Mouse (Mus musculus): ENCODE data around the gene Dnmbp. TPM values are rescaled to one million over a fixed set of nuclear protein-coding genes. Genes with fewer than 3 reads are reported as not detected.

Gene Dnmbp
- polyA plus RNA-seq, 1 experiment from 2014 or later = 19.2 TPM

- TF ChIP-seq CTCF (IDR thresholded peaks at IDR 0.05; ENCODE audit: low read depth) = no peak
- peak overlapping the region; percentile 74; the same call in 1 of the 2 replicates for H3K4me2 ChIP-seq (ENCODE audit: low read length)
- no peak overlapping the region for H3K4me3 ChIP-seq (replicated peaks; ENCODE audit: low read depth, low read length)
- H3K27ac ChIP-seq = no peak overlapping the region
- no peaks in the 10 kb centered on the region for H3K27me3 ChIP-seq (ENCODE audit: insufficient read depth, low read length)
- 0 out of 2 replicates have a peak, but pooled peaks cover 3% of the 10 kb centered on the region for H3K4me1 ChIP-seq (replicated peaks; ENCODE audit: insufficient read depth, low read length)
- no peak overlapping the region for H3K9ac ChIP-seq (ENCODE audit: low read depth, low read length)
- WGBS = 28% methylated on average over 11 of the region's 11 CpGs
- H3K9me3 ChIP-seq (replicated peaks; ENCODE audit: low read length) = no peaks in the 10 kb centered on the region
- no peaks in the 10 kb centered on the region for H3K36me3 ChIP-seq (ENCODE audit: insufficient read depth, low read length)
- ATAC-seq (replicated peaks; ENCODE audit: low FRiP score, low read depth) (no peak), DNase-seq (ENCODE audit: low spot score) (no peak)
These were observed 1.6 kb downstream of the Dnmbp start for GRCm38 (mm10) chr19:43938355-43938754.

DNA sequence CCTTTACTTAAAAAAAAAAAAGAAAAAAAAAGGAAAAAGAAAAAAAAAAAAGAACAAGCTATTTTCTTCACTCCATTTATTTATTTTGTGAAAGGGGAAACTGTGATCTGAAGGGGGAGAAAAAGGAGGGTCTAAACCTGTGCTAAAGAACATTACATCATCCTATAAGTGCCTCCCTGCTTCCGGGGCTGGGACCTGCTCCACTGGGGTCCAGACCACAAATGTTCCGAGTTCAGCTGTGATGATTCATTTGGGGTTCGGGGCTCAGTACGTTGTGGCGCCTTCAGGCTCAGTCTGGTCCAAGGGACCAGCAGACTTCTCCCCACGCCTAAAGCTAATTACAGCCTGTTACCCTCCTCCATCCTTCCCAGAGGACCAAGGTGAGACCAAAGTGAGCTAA, 9.1 kb downstream of the Dnmbp start:
- ATAC-seq (replicated peaks; ENCODE audit: low FRiP score, low read depth) (no peak), DNase-seq (ENCODE audit: low spot score) (no peak)
- H3K4me2 ChIP-seq (ENCODE audit: low read length) = no peak overlapping the region
- WGBS = 94% methylated on average over 6 of the region's 6 CpGs
- no peaks in the 10 kb centered on the region for H3K36me3 ChIP-seq (ENCODE audit: insufficient read depth, low read length)
- H3K9me3 ChIP-seq (replicated peaks; ENCODE audit: low read length) = no peaks in the 10 kb centered on the region
- no peak for TF ChIP-seq CTCF (IDR thresholded peaks at IDR 0.05; ENCODE audit: low read depth)
- no peak overlapping the region for H3K9ac ChIP-seq (ENCODE audit: low read depth, low read length)
- H3K4me3 ChIP-seq (replicated peaks; ENCODE audit: low read depth, low read length) = no peak overlapping the region
- peaks cover 5% of the 10 kb centered on the region; the same call in 1 of the 2 replicates for H3K4me1 ChIP-seq (replicated peaks; ENCODE audit: insufficient read depth, low read length)
- H3K27me3 ChIP-seq (ENCODE audit: insufficient read depth, low read length) = no peaks in the 10 kb centered on the region
- H3K27ac ChIP-seq = no peak overlapping the region

DNA sequence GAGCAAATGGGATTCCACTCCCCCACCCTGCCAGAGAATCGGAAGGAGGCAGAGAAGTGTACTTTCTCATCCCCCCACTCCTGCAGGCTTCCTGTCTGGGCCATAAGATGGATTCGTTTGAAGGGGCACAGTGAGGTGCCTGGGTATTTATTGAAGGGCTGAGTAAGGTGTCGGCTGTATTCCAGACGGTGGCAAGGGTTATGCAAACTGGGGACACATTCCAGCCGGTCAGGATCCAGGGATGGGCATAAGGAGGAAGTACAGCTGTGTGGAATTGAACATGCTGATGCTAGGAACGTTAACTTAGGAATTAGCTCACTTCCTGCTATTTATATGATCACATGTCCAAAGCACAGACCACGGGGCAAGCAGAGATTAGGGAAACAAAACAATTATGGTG, 9.6 kb downstream of the Dnmbp start:
- no peaks in the 10 kb centered on the region for H3K36me3 ChIP-seq (ENCODE audit: insufficient read depth, low read length)
- H3K9ac ChIP-seq (ENCODE audit: low read depth, low read length) = no peak overlapping the region
- H3K4me2 ChIP-seq (ENCODE audit: low read length) = no peak overlapping the region
- TF ChIP-seq CTCF (IDR thresholded peaks at IDR 0.05; ENCODE audit: low read depth) = no peak
- WGBS = 10% methylated on average over 7 of the region's 7 CpGs
- peaks cover 5% of the 10 kb centered on the region; the same call in 1 of the 2 replicates for H3K4me1 ChIP-seq (replicated peaks; ENCODE audit: insufficient read depth, low read length)
- ATAC-seq (replicated peaks; ENCODE audit: low FRiP score, low read depth) (no peak), DNase-seq (ENCODE audit: low spot score) (no peak)
- no peak overlapping the region for H3K27ac ChIP-seq
- no peak overlapping the region for H3K4me3 ChIP-seq (replicated peaks; ENCODE audit: low read depth, low read length)
- H3K9me3 ChIP-seq (replicated peaks; ENCODE audit: low read length) = no peaks in the 10 kb centered on the region
- no peaks in the 10 kb centered on the region for H3K27me3 ChIP-seq (ENCODE audit: insufficient read depth, low read length)

DNA sequence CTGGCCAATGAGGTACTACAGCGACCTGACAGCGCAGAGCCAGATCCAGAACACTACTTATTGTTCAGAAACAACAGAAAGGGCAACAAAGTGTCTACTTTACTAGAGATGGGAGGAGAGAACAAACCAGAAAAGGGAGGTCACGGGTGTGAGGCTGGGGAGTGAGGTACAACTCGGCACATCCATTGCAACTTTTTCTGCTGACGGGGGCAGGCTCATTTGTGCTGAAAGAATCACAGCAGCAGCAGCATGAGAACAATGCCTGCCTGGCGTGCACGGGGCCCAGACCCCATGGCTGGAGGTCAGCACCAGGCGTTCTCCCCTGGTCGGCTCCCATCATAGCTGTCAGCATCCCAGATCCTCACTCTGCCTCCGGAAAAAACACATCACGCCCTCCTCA, 10.1 kb downstream of the Dnmbp start:
- 50% methylated on average over 11 of the region's 11 CpGs for WGBS
- Histone ChIP-seq H3K36me3 (ENCODE audit: insufficient read depth, low read length) (no peaks in the 10 kb centered on the region), H3K4me2 (ENCODE audit: low read length) (no peak overlapping the region), H3K27ac (no peak overlapping the region), H3K4me3 (replicated peaks; ENCODE audit: low read depth, low read length) (no peak overlapping the region), H3K4me1 (replicated peaks; ENCODE audit: insufficient read depth, low read length) (peaks cover 5% of the 10 kb centered on the region; the same call in 1 of the 2 replicates), H3K27me3 (ENCODE audit: insufficient read depth, low read length) (no peaks in the 10 kb centered on the region), H3K9me3 (replicated peaks; ENCODE audit: low read length) (no peaks in the 10 kb centered on the region), H3K9ac (ENCODE audit: low read depth, low read length) (no peak overlapping the region)
- TF ChIP-seq CTCF (IDR thresholded peaks at IDR 0.05; ENCODE audit: low read depth) = no peak
- DNase-seq (ENCODE audit: low spot score) (no peak), ATAC-seq (replicated peaks; ENCODE audit: low FRiP score, low read depth) (no peak)

GRCm38 (mm10) chr19:43927967-43928366, 12.0 kb downstream of the Dnmbp start:
- Histone ChIP-seq H3K27ac (no peak overlapping the region), H3K4me3 (replicated peaks; ENCODE audit: low read depth, low read length) (no peak overlapping the region), H3K36me3 (ENCODE audit: insufficient read depth, low read length) (no peaks in the 10 kb centered on the region), H3K27me3 (ENCODE audit: insufficient read depth, low read length) (no peaks in the 10 kb centered on the region), H3K9ac (ENCODE audit: low read depth, low read length) (no peak overlapping the region), H3K9me3 (replicated peaks; ENCODE audit: low read length) (no peaks in the 10 kb centered on the region), H3K4me2 (ENCODE audit: low read length) (no peak overlapping the region), H3K4me1 (replicated peaks; ENCODE audit: insufficient read depth, low read length) (peaks cover 5% of the 10 kb centered on the region; the same call in 1 of the 2 replicates)
- no peak for DNase-seq (ENCODE audit: low spot score)
- TF ChIP-seq CTCF (IDR thresholded peaks at IDR 0.05; ENCODE audit: low read depth) = no peak
- WGBS = 46% methylated on average over 5 of the region's 5 CpGs
- no peak for ATAC-seq (replicated peaks; ENCODE audit: low FRiP score, low read depth)

GRCm38 (mm10) chr19:43927057-43927456, 12.9 kb downstream of the Dnmbp start:
- no peaks in the 10 kb centered on the region for H3K27me3 ChIP-seq (ENCODE audit: insufficient read depth, low read length)
- H3K9ac ChIP-seq (ENCODE audit: low read depth, low read length) = no peak overlapping the region
- ATAC-seq (replicated peaks; ENCODE audit: low FRiP score, low read depth) (no peak), DNase-seq (ENCODE audit: low spot score) (no peak)
- no peak overlapping the region for H3K4me2 ChIP-seq (ENCODE audit: low read length)
- H3K9me3 ChIP-seq (replicated peaks; ENCODE audit: low read length) = no peaks in the 10 kb centered on the region
- H3K27ac ChIP-seq = no peak overlapping the region
- peaks cover 5% of the 10 kb centered on the region; the same call in 1 of the 2 replicates for H3K4me1 ChIP-seq (replicated peaks; ENCODE audit: insufficient read depth, low read length)
- TF ChIP-seq CTCF (IDR thresholded peaks at IDR 0.05; ENCODE audit: low read depth) = no peak
- WGBS = 55% methylated on average over 10 of the region's 10 CpGs
- no peak overlapping the region for H3K4me3 ChIP-seq (replicated peaks; ENCODE audit: low read depth, low read length)
- H3K36me3 ChIP-seq (ENCODE audit: insufficient read depth, low read length) = no peaks in the 10 kb centered on the region
